Mouse (Mus musculus) heart, postnatal 36 days (tissue): ENCODE measurements around the gene Alkbh8. TPM values are rescaled to one million over a fixed set of nuclear protein-coding genes. Genes with fewer than 3 reads are reported as not detected.

Experiments used
- total RNA-seq, 2 experiments: library from RNA; stranded (reverse); gene quantifications; 2 replicates each; pipeline ENCODE4 v1.2.3; 2021

Alkbh8 gene
- total RNA-seq, 2 experiments from 2014 or later = 13.6 to 18.4 TPM

Other genes with a start within 250 kb of the Alkbh8 start
- 10 to 100 TPM; 14.3 to 14.4 TPM for gene Cwf19l2, start 68.5 kb downstream of the Alkbh8 start, total RNA-seq
- 1 to 10 TPM; 9.4 to 9.9 TPM for gene Gucy1a2, start 197.6 kb downstream of the Alkbh8 start, total RNA-seq